Mouse (Mus musculus) kidney, embryonic 16.5 days (tissue): Measurements from ENCODE around the gene Riok1. TPM values are rescaled to one million over a fixed set of nuclear protein-coding genes. Genes with fewer than 3 reads are reported as not detected.

Experiments
- ATAC-seq: fragments of 200-750 bp; cut with Nextera tagmentation; 2 replicates; pipeline ENCODE4 v1.8.0; 2017; ENCODE audit warnings: moderate TSS enrichment; ENCODE audit not compliant: low FRiP score, low TSS enrichment
- H3K27ac ChIP-seq: fragments of 300-500 bp; sonication (generic); 2 replicates; pipeline ENCODE4 v1.5.1; 2014; ENCODE audit warnings: low read length
- H3K27me3 ChIP-seq: fragments of 300-500 bp; sonication (generic); 2 replicates; pipeline ENCODE4 v1.6.1; 2014; ENCODE audit warnings: low read length, control low read depth, mixed read lengths; ENCODE audit not compliant: insufficient read depth
- H3K36me3 ChIP-seq: fragments of 300-500 bp; sonication (generic); 2 replicates; pipeline ENCODE4 v1.6.1; 2014; ENCODE audit warnings: low read length, control low read depth, mixed read lengths; ENCODE audit not compliant: insufficient read depth
- H3K4me1 ChIP-seq: fragments of 300-500 bp; sonication (generic); 2 replicates; pipeline ENCODE4 v1.6.1; 2014; ENCODE audit warnings: low read length, control low read depth, mixed read lengths; ENCODE audit not compliant: insufficient read depth
- H3K4me2 ChIP-seq: fragments of 300-500 bp; sonication (generic); replicated peaks from 2 replicates; pipeline ENCODE4 v1.6.1; 2014; ENCODE audit warnings: low read depth, low read length
- H3K4me3 ChIP-seq: fragments of 300-500 bp; sonication (generic); 2 replicates; pipeline ENCODE4 v1.5.1; 2014; ENCODE audit warnings: mild to moderate bottlenecking, low read length
- H3K9ac ChIP-seq: fragments of 300-500 bp; sonication (generic); replicated peaks from 2 replicates; pipeline ENCODE4 v1.6.1; 2014; ENCODE audit warnings: low read length
- H3K9me3 ChIP-seq: fragments of 300-500 bp; sonication (generic); 2 replicates; pipeline ENCODE4 v1.6.1; 2016; ENCODE audit warnings: low read length, control low read depth
- WGBS: fragments of 180-500 bp; shearing (Covaris S2); extraction: QIAGEN DNeasy Blood & Tissue Kit; methylation state at CpG from one replicate; pipeline ENCODE4 v1.1.7; 2014; 5-methylcytosine and 5-hydroxymethylcytosine counted together
- polyA plus RNA-seq: library from polyadenylated mRNA; unstranded; fragments of >200 nt; fragmentation: Nextera tagmentation; extraction: Ambion mirVana; gene quantifications from 2 replicates; pipeline ENCODE4 v1.2.1, GENCODE M21; 2015

The Riok1 gene
- polyA plus RNA-seq, 1 experiment from 2014 or later, result 49.3 TPM

- Histone ChIP-seq H3K4me3 (no peak overlapping the region), H3K4me2 (no peak overlapping the region), H3K4me1 (0 out of 2 replicates have a peak, but pooled peaks cover 5% of the 10 kb centered on the region), H3K27ac (no peak overlapping the region), H3K27me3 (no peaks in the 10 kb centered on the region), H3K9me3 (no peaks in the 10 kb centered on the region), H3K36me3 (no peaks in the 10 kb centered on the region), H3K9ac (no peak overlapping the region)
- WGBS, result 42% methylated on average over 9 of the region's 9 CpGs
- no peak for ATAC-seq
Observed at GRCm38 (mm10) chr13:38080014-38080413, 43.2 kb downstream of the Riok1 start.

GRCm38 (mm10) chr13:38080725-38081124 lies 43.9 kb downstream of the Riok1 start:
- WGBS, result 83% methylated on average over 14 of the region's 14 CpGs
- no peaks in the 10 kb centered on the region for H3K27me3 ChIP-seq
- no peak overlapping the region for H3K4me3 ChIP-seq
- 0 out of 2 replicates have a peak, but pooled peaks cover 5% of the 10 kb centered on the region for H3K4me1 ChIP-seq
- H3K9ac ChIP-seq, result no peak overlapping the region
- no peak for ATAC-seq
- H3K27ac ChIP-seq, result no peak overlapping the region
- H3K4me2 ChIP-seq, result no peak overlapping the region
- H3K9me3 ChIP-seq, result no peaks in the 10 kb centered on the region
- no peaks in the 10 kb centered on the region for H3K36me3 ChIP-seq

GRCm38 (mm10) chr13:38081161-38081560 lies 44.4 kb downstream of the Riok1 start:
- Histone ChIP-seq H3K9ac (no peak overlapping the region), H3K27me3 (no peaks in the 10 kb centered on the region), H3K36me3 (no peaks in the 10 kb centered on the region), H3K4me1 (0 out of 2 replicates have a peak, but pooled peaks cover 5% of the 10 kb centered on the region), H3K9me3 (no peaks in the 10 kb centered on the region), H3K27ac (no peak overlapping the region), H3K4me3 (no peak overlapping the region), H3K4me2 (no peak overlapping the region)
- ATAC-seq, result no peak
- 78% methylated on average over 7 of the region's 7 CpGs for WGBS

GRCm38 (mm10) chr13:38086711-38087110 lies 49.9 kb downstream of the Riok1 start:
- Histone ChIP-seq H3K4me2 (no peak overlapping the region), H3K4me1 (0 out of 2 replicates have a peak, but pooled peaks cover 6% of the 10 kb centered on the region), H3K9me3 (no peaks in the 10 kb centered on the region), H3K27ac (no peak overlapping the region), H3K4me3 (no peak overlapping the region), H3K36me3 (no peaks in the 10 kb centered on the region), H3K27me3 (no peaks in the 10 kb centered on the region), H3K9ac (no peak overlapping the region)
- 61% methylated on average over 3 of the region's 3 CpGs for WGBS
- no peak for ATAC-seq

GRCm38 (mm10) chr13:38088008-38088407 lies 51.2 kb downstream of the Riok1 start:
- Histone ChIP-seq H3K36me3 (no peaks in the 10 kb centered on the region), H3K4me1 (0 out of 2 replicates have a peak, but pooled peaks cover 6% of the 10 kb centered on the region), H3K27me3 (no peaks in the 10 kb centered on the region), H3K4me3 (no peak overlapping the region), H3K9me3 (no peaks in the 10 kb centered on the region), H3K9ac (no peak overlapping the region), H3K4me2 (no peak overlapping the region), H3K27ac (no peak overlapping the region)
- ATAC-seq, result no peak
- WGBS, result 70% methylated on average over 3 of the region's 3 CpGs

- no peak overlapping the region for H3K4me2 ChIP-seq
Observed at GRCm38 (mm10) chr13:38089449-38089848, 52.7 kb downstream of the Riok1 start.

GRCm38 (mm10) chr13:38089871-38090270 lies 53.1 kb downstream of the Riok1 start:
- H3K9ac ChIP-seq, result no peak overlapping the region
- no peak overlapping the region for H3K4me3 ChIP-seq
- no peaks in the 10 kb centered on the region for H3K36me3 ChIP-seq
- H3K4me1 ChIP-seq, result 0 out of 2 replicates have a peak, but pooled peaks cover 6% of the 10 kb centered on the region
- no peaks in the 10 kb centered on the region for H3K27me3 ChIP-seq
- H3K9me3 ChIP-seq, result no peaks in the 10 kb centered on the region
- no peak for ATAC-seq
- no peak overlapping the region for H3K4me2 ChIP-seq
- WGBS, result 73% methylated on average over 4 of the region's 4 CpGs
- no peak overlapping the region for H3K27ac ChIP-seq

More at GRCm38 (mm10) chr13:38089449-38089848, 52.7 kb downstream of the Riok1 start:
- H3K36me3 ChIP-seq, result no peaks in the 10 kb centered on the region
- H3K4me1 ChIP-seq, result 0 out of 2 replicates have a peak, but pooled peaks cover 6% of the 10 kb centered on the region
- no peak overlapping the region for H3K27ac ChIP-seq
- no peaks in the 10 kb centered on the region for H3K27me3 ChIP-seq
- WGBS, result 89% methylated on average over 6 of the region's 6 CpGs
- no peaks in the 10 kb centered on the region for H3K9me3 ChIP-seq
- H3K9ac ChIP-seq, result no peak overlapping the region
- no peak for ATAC-seq
- no peak overlapping the region for H3K4me3 ChIP-seq

- H3K27me3 ChIP-seq, result no peaks in the 10 kb centered on the region
- no peak overlapping the region for H3K9ac ChIP-seq
- H3K4me1 ChIP-seq, result peaks cover 5% of the 10 kb centered on the region; the same call in 1 of the 2 replicates
- no peak overlapping the region for H3K4me2 ChIP-seq
- 0 out of 2 replicates have a peak, but pooled peaks have one; percentile 31 for ATAC-seq
- H3K9me3 ChIP-seq, result no peaks in the 10 kb centered on the region
- H3K27ac ChIP-seq, result no peak overlapping the region
- 35% methylated on average over 4 of the region's 4 CpGs for WGBS
- H3K4me3 ChIP-seq, result no peak overlapping the region
- no peaks in the 10 kb centered on the region for H3K36me3 ChIP-seq
Observed at GRCm38 (mm10) chr13:38096207-38096606, 59.4 kb downstream of the Riok1 start.

- Histone ChIP-seq H3K9me3 (no peaks in the 10 kb centered on the region), H3K4me2 (no peak overlapping the region), H3K4me1 (no peaks in the 10 kb centered on the region), H3K27me3 (no peaks in the 10 kb centered on the region), H3K4me3 (no peak overlapping the region), H3K27ac (no peak overlapping the region), H3K9ac (no peak overlapping the region), H3K36me3 (no peaks in the 10 kb centered on the region)
- 83% methylated on average over 4 of the region's 4 CpGs for WGBS
- no peak for ATAC-seq
Observed at GRCm38 (mm10) chr13:38103406-38103805, 66.6 kb downstream of the Riok1 start.

- H3K27me3 ChIP-seq, result no peaks in the 10 kb centered on the region
- ATAC-seq, result no peak
- WGBS, result 82% methylated on average over 10 of the region's 10 CpGs
- no peaks in the 10 kb centered on the region for H3K9me3 ChIP-seq
- H3K36me3 ChIP-seq, result no peaks in the 10 kb centered on the region
- H3K4me2 ChIP-seq, result no peak overlapping the region
- H3K4me1 ChIP-seq, result no peaks in the 10 kb centered on the region
- H3K27ac ChIP-seq, result no peak overlapping the region
- no peak overlapping the region for H3K9ac ChIP-seq
- no peak overlapping the region for H3K4me3 ChIP-seq
Observed at GRCm38 (mm10) chr13:38104501-38104900, 67.7 kb downstream of the Riok1 start.
